27 mouse cellular contexts compared by ENCODE assay signal in genomic region chr12:90810666-90811065, GRCm38 (mm10).
DNase-seq lines count a peak whose midpoint lies in the region; ATAC-seq and TF ChIP-seq lines count a peak whose summit lies in the region.
"Had no signal": no experiment of that assay in that cellular context is flagged by ENCODE, and none has a peak within 500 bp of the region (broad histone marks: within the 10 kb centered on the region; RNA-seq: fewer than 3 reads in every experiment).

No protein-coding gene starts in this region.

- peak; percentile 13 for DNase-seq in forebrain, embryonic 14.5 days (ENCODE audit: low spot score)
- peak; percentile 72 for DNase-seq in lung, embryonic 14.5 days
- no peak for DNase-seq in lung, postnatal 4 days
- peak; percentile 1 for DNase-seq in CD4-positive helper T cell, adult 2 months (ENCODE audit: low read depth, low spot score)
- peak; percentile 47 for DNase-seq in Muller cell, postnatal 12 days (ENCODE audit: inconsistent ontology term)
- DNase-seq in urinary bladder, postnatal 25 days (ENCODE audit: low spot score), result no peak
- DNase-seq in adrenal gland, adult 8-10 months, result no peak
- DNase-seq: adrenal gland, adult 2 months; adrenal gland, postnatal 14 days; adrenal gland, postnatal 36 days; cerebellum, adult 11 months; cerebellum, adult 18-20 months; cerebellum, adult 8-10 months; cerebellum, adult 9-11 months; cerebellum, postnatal 14 days; cerebellum, postnatal 36 days; embryo, embryonic 11 days had no signal

- no peak overlapping the region for H3K27ac ChIP-seq in forebrain, embryonic 14.5 days (ENCODE audit: low read depth, low read length)
- no peak overlapping the region for H3K27ac ChIP-seq in forebrain, embryonic 13.5 days
- no peak overlapping the region for H3K27ac ChIP-seq in lung, embryonic 14.5 days (ENCODE audit: low read depth)
- H3K27ac ChIP-seq: embryonic facial prominence, embryonic 12.5 days; embryonic facial prominence, embryonic 15.5 days; forebrain, embryonic 10.5 days; forebrain, embryonic 12.5 days had no signal

- H3K36me3 ChIP-seq in forebrain, embryonic 14.5 days (ENCODE audit: control insufficient read depth, insufficient read depth, low read length), result no peaks in the 10 kb centered on the region
- H3K36me3 ChIP-seq in forebrain, embryonic 13.5 days (ENCODE audit: poor library complexity, severe bottlenecking), result no peaks in the 10 kb centered on the region
- no peaks in the 10 kb centered on the region for H3K36me3 ChIP-seq in lung, embryonic 14.5 days (ENCODE audit: insufficient read depth)
- H3K36me3 ChIP-seq: embryonic facial prominence, embryonic 12.5 days; embryonic facial prominence, embryonic 15.5 days; forebrain, embryonic 10.5 days; forebrain, embryonic 12.5 days; G1E had no signal

- 37% methylated on average over 6 of the region's 6 CpGs for WGBS in forebrain, embryonic 14.5 days
- WGBS in forebrain, embryonic 13.5 days, result 44% methylated on average over 6 of the region's 6 CpGs
- WGBS in lung, embryonic 14.5 days, result 53% methylated on average over 6 of the region's 6 CpGs

- no peaks in the 10 kb centered on the region for H3K9me3 ChIP-seq in forebrain, embryonic 14.5 days (replicated peaks; ENCODE audit: control insufficient read depth, low read length)
- no peaks in the 10 kb centered on the region for H3K9me3 ChIP-seq in forebrain, embryonic 13.5 days (replicated peaks)
- H3K9me3 ChIP-seq in lung, embryonic 14.5 days (ENCODE audit: low read depth, low read length), result no peaks in the 10 kb centered on the region
- H3K9me3 ChIP-seq: embryonic facial prominence, embryonic 12.5 days; embryonic facial prominence, embryonic 15.5 days; forebrain, embryonic 10.5 days; forebrain, embryonic 12.5 days; G1E had no signal

- no peak overlapping the region for H3K4me3 ChIP-seq in forebrain, embryonic 14.5 days (ENCODE audit: low read depth, low read length)
- H3K4me3 ChIP-seq in forebrain, embryonic 13.5 days, result no peak overlapping the region
- no peak overlapping the region for H3K4me3 ChIP-seq in lung, embryonic 14.5 days (ENCODE audit: low read depth, low read length)
- H3K4me3 ChIP-seq: embryonic facial prominence, embryonic 12.5 days; embryonic facial prominence, embryonic 15.5 days; erythroblast, embryonic 14.5 days; forebrain, embryonic 10.5 days; forebrain, embryonic 12.5 days had no signal

- TF ChIP-seq CTCF in lung, embryonic 14.5 days (IDR thresholded peaks at IDR 0.05; ENCODE audit: low read depth), result no peak

- no peak for ATAC-seq in forebrain, embryonic 14.5 days
- no peak for ATAC-seq in forebrain, embryonic 13.5 days
- ATAC-seq in lung, embryonic 14.5 days (ENCODE audit: insufficient read depth), result peak; percentile 63; the same call in 1 of the 2 replicates
- ATAC-seq: CD4-positive, CD25-positive, alpha-beta regulatory T cell, adult 4 months; forebrain, embryonic 16.5 days had no signal

- H3K27me3 ChIP-seq in forebrain, embryonic 14.5 days (replicated peaks; ENCODE audit: control insufficient read depth, insufficient read depth, low read length), result no peaks in the 10 kb centered on the region
- H3K27me3 ChIP-seq in forebrain, embryonic 13.5 days, result no peaks in the 10 kb centered on the region
- H3K27me3 ChIP-seq in lung, embryonic 14.5 days (ENCODE audit: insufficient read depth, low read length), result no peaks in the 10 kb centered on the region
- H3K27me3 ChIP-seq: CH12.LX; embryonic facial prominence, embryonic 12.5 days; embryonic facial prominence, embryonic 15.5 days; forebrain, embryonic 12.5 days had no signal

- no peak overlapping the region for H3K4me2 ChIP-seq in forebrain, embryonic 14.5 days (ENCODE audit: low read length)
- H3K4me2 ChIP-seq in forebrain, embryonic 13.5 days, result no peak overlapping the region
- no peak overlapping the region for H3K4me2 ChIP-seq in lung, embryonic 14.5 days
- H3K4me2 ChIP-seq: embryonic facial prominence, embryonic 12.5 days; embryonic facial prominence, embryonic 15.5 days; forebrain, embryonic 12.5 days had no signal

- H3K4me1 ChIP-seq in forebrain, embryonic 14.5 days (ENCODE audit: control insufficient read depth, insufficient read depth, low read length), result no peaks in the 10 kb centered on the region
- H3K4me1 ChIP-seq in forebrain, embryonic 13.5 days, result no peaks in the 10 kb centered on the region
- no peaks in the 10 kb centered on the region for H3K4me1 ChIP-seq in lung, embryonic 14.5 days (ENCODE audit: insufficient read depth)
- H3K4me1 ChIP-seq: embryonic facial prominence, embryonic 12.5 days; embryonic facial prominence, embryonic 15.5 days; forebrain, embryonic 10.5 days; forebrain, embryonic 12.5 days had no signal

- H3K9ac ChIP-seq in forebrain, embryonic 14.5 days (ENCODE audit: low read length), result no peak overlapping the region
- no peak overlapping the region for H3K9ac ChIP-seq in forebrain, embryonic 13.5 days
- no peak overlapping the region for H3K9ac ChIP-seq in lung, embryonic 14.5 days
- H3K9ac ChIP-seq: embryonic facial prominence, embryonic 12.5 days; embryonic facial prominence, embryonic 15.5 days; forebrain, embryonic 12.5 days had no signal

Comparison
In these comparisons a context has a peak if more than half of its experiments do, and no peak if none do; other contexts are left out.
1. DNase-seq: peak in forebrain, embryonic 14.5 days (single experiment), lung, embryonic 14.5 days (single experiment), CD4-positive helper T cell, adult 2 months (single experiment) and Muller cell, postnatal 12 days (single experiment); none in lung, postnatal 4 days (0 of 2), urinary bladder, postnatal 25 days (single experiment) and adrenal gland, adult 8-10 months (single experiment).